Mouse (Mus musculus): ENCODE results near the gene Vcp.
"Not testable (repeated sequence)": the region's sequence is repeated elsewhere in the genome, so short reads cannot be mapped to it uniquely, and the experiment has no call there.

Gene Vcp

GRCm38 (mm10) chr4:43029121-43029520, 28.8 kb upstream of the Vcp start:
- DNase-seq: no peak

GRCm38 (mm10) chr4:43025084-43025960, 25.0 kb upstream of the Vcp start, which contains the start of gene Pigo:
TSS of gene Pigo (minus strand) at chr4:43025819.
- peak; percentile 92 to 93 for DNase-seq

GRCm38 (mm10) chr4:43024673-43025072, 24.4 kb upstream of the Vcp start:
- no peak for DNase-seq

GRCm38 (mm10) chr4:43021341-43021740, 21.0 kb upstream of the Vcp start:
- no peak for DNase-seq

- no peak for DNase-seq
These were observed 20.6 kb upstream of the Vcp start for GRCm38 (mm10) chr4:43020876-43021275.

- DNase-seq: no peak
These were observed 19.5 kb upstream of the Vcp start for GRCm38 (mm10) chr4:43019641-43020465.

- no peak for DNase-seq
These were observed 18.9 kb upstream of the Vcp start for GRCm38 (mm10) chr4:43019176-43019575.

GRCm38 (mm10) chr4:43018156-43018555, 17.8 kb upstream of the Vcp start:
- DNase-seq: no peak

- no peak for DNase-seq
These were observed 11.8 kb upstream of the Vcp start for GRCm38 (mm10) chr4:43012091-43012490.

GRCm38 (mm10) chr4:43010161-43011038, 10.1 kb upstream of the Vcp start, which contains the start of gene Fancg:
TSS of gene Fancg (minus strand) at chr4:43010506.
- peak; percentile 75 to 79 for DNase-seq

- DNase-seq: peak; percentile 50 to 56
These were observed 5.5 kb upstream of the Vcp start for GRCm38 (mm10) chr4:43005765-43006164.

GRCm38 (mm10) chr4:43004951-43005350, 4.6 kb upstream of the Vcp start:
- DNase-seq: no peak

GRCm38 (mm10) chr4:43002756-43003439, 2.6 kb upstream of the Vcp start:
- DNase-seq: no peak

- no peak for DNase-seq
These were observed 965 bp upstream of the Vcp start for GRCm38 (mm10) chr4:43001272-43001671.

- DNase-seq: peak; percentile 70 to 73
These were observed 711 bp downstream of the Vcp start for GRCm38 (mm10) chr4:42999451-43000140.

- DNase-seq: no peak
These were observed 2.3 kb downstream of the Vcp start for GRCm38 (mm10) chr4:42998022-42998421.

GRCm38 (mm10) chr4:42988296-42988695, 12.0 kb downstream of the Vcp start:
- DNase-seq: peak in 1 of 2 experiments; percentile 11

GRCm38 (mm10) chr4:42980467-42980866, 19.8 kb downstream of the Vcp start:
- not testable (repeated sequence) for DNase-seq

- DNase-seq: no peak
These were observed 22.2 kb downstream of the Vcp start for GRCm38 (mm10) chr4:42978062-42978461.

- no peak for DNase-seq
These were observed 26.4 kb downstream of the Vcp start for GRCm38 (mm10) chr4:42973868-42974267.

- no peak for DNase-seq
These were observed 27.4 kb downstream of the Vcp start for GRCm38 (mm10) chr4:42972952-42973351.

All from B cell, adult 2 months (primary cell).